Mouse (Mus musculus) MEL (cell line): ENCODE results near the gene 1700029J07Rik. TPM values are rescaled to one million over a fixed set of nuclear protein-coding genes. Genes with fewer than 3 reads are reported as not detected.

Experiments
- DNase-seq: peaks from one replicate; pipeline ENCODE4 v3.0.0; 2011; ENCODE audit warnings: low read depth, low spot score
- H3K27ac ChIP-seq: 2 replicates; pipeline ENCODE4 v1.5.1; 2012; ENCODE audit warnings: low read depth, mild to moderate bottlenecking, control low read depth, low read length, moderate library complexity; ENCODE audit not compliant: control insufficient read depth
- H3K27me3 ChIP-seq, 2 experiments: fragments of 150-350 bp in 1 of 2; sonication (generic) in 1 of 2; 2 replicates each; pipeline ENCODE4 v1.6.1; 2012; ENCODE audit warnings: low read length in 2 of 2, mild to moderate bottlenecking in 2 of 2, improper control_type of control experiment in 1 of 2, moderate library complexity in 1 of 2; ENCODE audit not compliant: insufficient read depth in 2 of 2, control insufficient read depth in 1 of 2
- H3K36me3 ChIP-seq, 2 experiments: 2 replicates each; pipeline ENCODE4 v1.6.1; 2012 to 2014; ENCODE audit warnings: low read length in 2 of 2, improper control_type of control experiment in 1 of 2, inconsistent platforms in 1 of 2, mild to moderate bottlenecking in 1 of 2; ENCODE audit not compliant: insufficient read depth in 2 of 2, control insufficient read depth in 1 of 2
- H3K4me1 ChIP-seq, 2 experiments: fragments of 150-350 bp in 1 of 2; sonication (generic) in 1 of 2; 2 replicates each; pipeline ENCODE4 v1.6.1; 2012; ENCODE audit warnings: low read length in 2 of 2, improper control_type of control experiment in 1 of 2, mild to moderate bottlenecking in 1 of 2; ENCODE audit not compliant: insufficient read depth in 2 of 2, control insufficient read depth in 1 of 2
- H3K4me3 ChIP-seq, 2 experiments: fragments of 150-350 bp in 1 of 2; sonication (generic) in 1 of 2; 2 replicates each; pipeline ENCODE4 v1.5.1; 2012; ENCODE audit warnings: low read depth in 2 of 2, low read length in 2 of 2, mild to moderate bottlenecking in 2 of 2, moderate library complexity in 2 of 2, control low read depth in 1 of 2, improper control_type of control experiment in 1 of 2; ENCODE audit not compliant: control insufficient read depth in 1 of 2, insufficient read depth in 1 of 2
- H3K79me2 ChIP-seq: 2 replicates; pipeline ENCODE4 v1.6.1; 2012; ENCODE audit warnings: mild to moderate bottlenecking, low read length, moderate library complexity; ENCODE audit not compliant: control insufficient read depth, poor library complexity, insufficient read depth
- H3K9ac ChIP-seq: 2 replicates; pipeline ENCODE4 v1.6.1; 2012; ENCODE audit warnings: low read depth, mild to moderate bottlenecking, control low read depth, low read length, moderate library complexity; ENCODE audit not compliant: control insufficient read depth, poor library complexity, severe bottlenecking
- H3K9me3 ChIP-seq: fragments of 150-350 bp; sonication (generic); replicated peaks from 2 replicates; pipeline ENCODE4 v1.6.1; 2012; ENCODE audit warnings: mild to moderate bottlenecking, low read length, improper control_type of control experiment, moderate library complexity; ENCODE audit not compliant: insufficient read depth
- CHD2 ChIP-seq: IDR thresholded peaks from 2 replicates; pipeline ENCODE4 v1.6.1; 2011; ENCODE audit warnings: low read length, improper control_type of control experiment
- CTCF ChIP-seq, 3 experiments: IDR thresholded peaks in 2 of 3; conservative IDR thresholded peaks in 1 of 3; 2 replicates each; pipeline ENCODE4 v1.5.1; 2011 to 2012; ENCODE audit warnings: low read length in 3 of 3, low read depth in 2 of 3, mild to moderate bottlenecking in 2 of 3, improper control_type of control experiment in 1 of 3, inconsistent platforms in 1 of 3, mixed read lengths in 1 of 3, moderate library complexity in 1 of 3; ENCODE audit not compliant: control insufficient read depth in 1 of 3, insufficient read depth in 1 of 3, poor library complexity in 1 of 3, severe bottlenecking in 1 of 3
- ELF1 ChIP-seq: IDR thresholded peaks from 2 replicates; pipeline ENCODE4 v1.6.1; 2014; ENCODE audit warnings: low read depth, mild to moderate bottlenecking, inconsistent platforms, low read length, improper control_type of control experiment, moderate library complexity
- ETS1 ChIP-seq: IDR thresholded peaks from 2 replicates; pipeline ENCODE4 v1.6.1; 2012; ENCODE audit warnings: low read depth, mild to moderate bottlenecking, inconsistent platforms, low read length, improper control_type of control experiment, moderate library complexity
- GATA1 ChIP-seq: IDR thresholded peaks from 2 replicates; pipeline ENCODE4 v1.6.1; 2011; ENCODE audit warnings: low read depth, low read length, improper control_type of control experiment
- KAT2A ChIP-seq: conservative IDR thresholded peaks from 2 replicates; pipeline ENCODE4 v1.6.1; 2012; ENCODE audit warnings: low read depth, low read length, improper control_type of control experiment, inconsistent platforms
- MAFK ChIP-seq: IDR thresholded peaks from 2 replicates; pipeline ENCODE4 v1.6.1; 2011; ENCODE audit warnings: low read depth, mild to moderate bottlenecking, low read length, improper control_type of control experiment, borderline replicate concordance
- MAZ ChIP-seq: IDR thresholded peaks from 2 replicates; pipeline ENCODE4 v1.6.1; 2012; ENCODE audit warnings: low read depth, mild to moderate bottlenecking, inconsistent platforms, low read length, improper control_type of control experiment
- MYB ChIP-seq: IDR thresholded peaks from 2 replicates; pipeline ENCODE4 v1.6.1; 2011; ENCODE audit warnings: mild to moderate bottlenecking, low read depth, low read length, improper control_type of control experiment
- MYC ChIP-seq: IDR thresholded peaks from 2 replicates; pipeline ENCODE4 v1.6.1; 2011; ENCODE audit warnings: low read depth, mild to moderate bottlenecking, low read length, improper control_type of control experiment, moderate library complexity
- NELFE ChIP-seq: IDR thresholded peaks from 2 replicates; pipeline ENCODE4 v1.6.1; 2011; ENCODE audit warnings: low read depth, low read length, improper control_type of control experiment
- NRF1 ChIP-seq: IDR thresholded peaks from 2 replicates; pipeline ENCODE4 v1.6.1; 2014; ENCODE audit warnings: low read depth, mild to moderate bottlenecking, inconsistent platforms, low read length, improper control_type of control experiment, moderate library complexity; ENCODE audit not compliant: poor library complexity, insufficient read depth, severe bottlenecking
- POLR2AphosphoS2 ChIP-seq: IDR thresholded peaks from 2 replicates; pipeline ENCODE4 v1.6.1; 2011; ENCODE audit warnings: low read length, improper control_type of control experiment
- SMC3 ChIP-seq: IDR thresholded peaks from 2 replicates; pipeline ENCODE4 v1.6.1; 2011; ENCODE audit warnings: low read depth, low read length, improper control_type of control experiment
- TAL1 ChIP-seq: IDR thresholded peaks from 2 replicates; pipeline ENCODE4 v1.6.1; 2012; ENCODE audit warnings: mild to moderate bottlenecking, inconsistent platforms, low read length, moderate library complexity, mixed read lengths
- TBP ChIP-seq: IDR thresholded peaks from 2 replicates; pipeline ENCODE4 v1.8.0; 2011; ENCODE audit warnings: low read depth, low read length, improper control_type of control experiment
- UBTF ChIP-seq: IDR thresholded peaks from 2 replicates; pipeline ENCODE4 v1.6.1; 2012; ENCODE audit warnings: low read depth, mild to moderate bottlenecking, inconsistent platforms, low read length, improper control_type of control experiment, moderate library complexity, borderline replicate concordance; ENCODE audit not compliant: insufficient read depth
- USF1 ChIP-seq: IDR thresholded peaks from 2 replicates; pipeline ENCODE4 v1.6.1; 2014; ENCODE audit warnings: low read depth, mild to moderate bottlenecking, inconsistent platforms, low read length, improper control_type of control experiment, moderate library complexity
- USF2 ChIP-seq, 2 experiments: IDR thresholded peaks; 2 replicates each; pipeline ENCODE4 v1.6.1; 2011 to 2012; ENCODE audit warnings: improper control_type of control experiment in 2 of 2, low read length in 2 of 2, borderline replicate concordance in 1 of 2, inconsistent platforms in 1 of 2, low read depth in 1 of 2, mild to moderate bottlenecking in 1 of 2; ENCODE audit not compliant: insufficient read depth in 1 of 2
- ZNF384 ChIP-seq: IDR thresholded peaks from 2 replicates; pipeline ENCODE4 v1.6.1; 2012; ENCODE audit warnings: low read depth, mild to moderate bottlenecking, inconsistent platforms, low read length, improper control_type of control experiment
- polyA plus RNA-seq, 2 experiments: library from polyadenylated mRNA; stranded (reverse) in 1 of 2; unstranded in 1 of 2; fragments of >175 nt in 1 of 2; fragments of >200 nt in 1 of 2; gene quantifications; 2 replicates each; pipeline versions ENCODE4 v1.2.1 to v1.2.4; 2012; ENCODE audit warnings: low replicate concordance in 2 of 2, low read depth in 1 of 2; ENCODE audit not compliant: insufficient read length in 2 of 2, insufficient read depth in 1 of 2, missing spikeins in 1 of 2
- total RNA-seq: library from RNA; depleted of rRNA; stranded (reverse); fragments of 300-350 nt; gene quantifications from 2 replicates; pipeline ENCODE4 v1.2.3, GENCODE M21; 2012

1700029J07Rik gene
- total and polyA plus RNA-seq, 3 experiments: 0.81 to 1.5 TPM; not detected in 1

DNA sequence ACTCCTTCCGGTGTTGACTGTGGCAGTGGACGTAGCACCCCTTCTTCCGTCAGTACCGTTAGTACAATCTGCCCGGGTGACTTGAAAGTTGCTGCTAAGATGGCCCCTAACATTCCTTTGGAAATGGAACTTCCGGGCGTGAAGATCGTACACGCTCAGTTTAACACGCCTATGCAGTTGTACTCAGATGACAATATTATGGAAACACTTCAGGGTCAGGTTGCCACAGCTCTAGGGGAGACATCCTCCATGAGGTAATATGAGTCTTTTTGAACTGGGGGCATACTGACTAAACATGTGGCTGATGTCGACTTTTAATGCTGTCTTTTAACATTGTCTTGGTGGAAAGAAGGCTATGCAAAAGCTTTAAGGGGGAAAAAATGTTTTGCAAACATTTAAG lies 61.3 kb downstream of the 1700029J07Rik start:
- H3K9me3 ChIP-seq: no peaks in the 10 kb centered on the region

DNA sequence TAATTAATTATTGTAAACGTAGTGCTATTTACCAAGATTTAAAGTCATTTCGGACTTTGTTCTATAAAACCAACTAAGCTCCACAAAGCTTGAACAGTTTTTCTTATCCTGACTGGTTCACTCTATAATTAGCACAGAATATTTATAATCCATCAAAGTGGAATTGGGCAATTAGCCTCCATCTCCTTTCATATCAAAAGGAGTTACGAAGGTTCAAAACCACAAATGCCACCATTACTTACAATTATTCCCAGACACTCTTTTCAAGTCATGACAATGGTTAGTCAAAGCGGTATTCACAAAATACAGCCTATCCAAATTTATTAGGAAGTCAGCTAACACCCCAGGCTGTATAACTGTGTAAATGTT lies 68.8 kb downstream of the 1700029J07Rik start:
- H3K9me3 ChIP-seq: no peaks in the 10 kb centered on the region
- DNase-seq: no peak
- TF ChIP-seq CHD2 (no peak), USF1 (no peak), KAT2A (no peak), MYC (no peak), TBP (no peak), UBTF (no peak), CTCF (IDR thresholded peaks at IDR 0.05 in 2 of 3, conservative IDR thresholded peaks at IDR 0.05 in 1 of 3; ENCODE audit: control insufficient read depth in 1 of 3, insufficient read depth in 1 of 3, low read depth in 2 of 3, low read length in 3 of 3, poor library complexity in 1 of 3, severe bottlenecking in 1 of 3) (no peak), MYB (no peak), TAL1 (no peak), MAZ (no peak), ETS1 (no peak), ZNF384 (no peak), USF2 (IDR thresholded peaks at IDR 0.05; ENCODE audit: borderline replicate concordance in 1 of 2, insufficient read depth in 1 of 2, low read depth in 1 of 2, low read length in 2 of 2) (no peak), NELFE (no peak), NRF1 (no peak), GATA1 (no peak), MAFK (no peak)

More for the DNA sequence above, 61.3 kb downstream of the 1700029J07Rik start:
- TF ChIP-seq NRF1 (no peak), USF2 (IDR thresholded peaks at IDR 0.05; ENCODE audit: borderline replicate concordance in 1 of 2, insufficient read depth in 1 of 2, low read depth in 1 of 2, low read length in 2 of 2) (no peak), KAT2A (no peak), POLR2AphosphoS2 (no peak), ELF1 (no peak), GATA1 (no peak), ZNF384 (no peak), SMC3 (no peak), TBP (no peak)
- no peak for DNase-seq
- no peak overlapping the region for H3K4me3 ChIP-seq
- H3K4me1 ChIP-seq: no peaks in the 10 kb centered on the region
- H3K27ac ChIP-seq: no peak overlapping the region
- no peak overlapping the region for H3K9ac ChIP-seq
- H3K27me3 ChIP-seq: no peaks in the 10 kb centered on the region
- no peaks in the 10 kb centered on the region for H3K79me2 ChIP-seq
- no peaks in the 10 kb centered on the region for H3K36me3 ChIP-seq

More for the DNA sequence above, 68.8 kb downstream of the 1700029J07Rik start:
- H3K4me3 ChIP-seq: no peak overlapping the region
- H3K27me3 ChIP-seq: no peaks in the 10 kb centered on the region
- H3K27ac ChIP-seq: no peak overlapping the region
- no peak overlapping the region for H3K9ac ChIP-seq
- H3K4me1 ChIP-seq: no peaks in the 10 kb centered on the region
- no peaks in the 10 kb centered on the region for H3K79me2 ChIP-seq
- H3K36me3 ChIP-seq: no peaks in the 10 kb centered on the region
